Mouse (Mus musculus) bone marrow macrophage, adult 2 months (primary cell): ENCODE data around the gene Krt24.

Experiments
- CTCF ChIP-seq: IDR thresholded peaks from 2 replicates; pipeline ENCODE4 v1.5.1; 2012; ENCODE audit warnings: low read depth, mild to moderate bottlenecking, low read length, moderate library complexity
- POLR2A ChIP-seq: IDR thresholded peaks from 2 replicates; pipeline ENCODE4 v1.6.1; 2012; ENCODE audit warnings: mild to moderate bottlenecking, low read depth, low read length, borderline replicate concordance

- TF ChIP-seq POLR2A (no peak), CTCF (peak; percentile 48)
Observed at GRCm38 (mm10) chr11:99249115-99249514, 35.9 kb downstream of the Krt24 start.
